Mouse (Mus musculus) midbrain, embryonic 10.5 days (tissue): ENCODE data around the gene Syne2. TPM values are rescaled to one million over a fixed set of nuclear protein-coding genes. Genes with fewer than 3 reads are reported as not detected.

Source experiments
- DNase-seq: peaks from one replicate; pipeline ENCODE4 v3.0.0-alpha.2; 2017; ENCODE audit warnings: low spot score
- H3K27ac ChIP-seq: fragments of 300-500 bp; sonication (generic); replicated peaks from 2 replicates; pipeline ENCODE4 v1.5.1; 2016; ENCODE audit warnings: mild to moderate bottlenecking
- H3K27me3 ChIP-seq: fragments of 300-500 bp; sonication (generic); 2 replicates; pipeline ENCODE4 v1.6.1; 2016; ENCODE audit warnings: low read depth, mild to moderate bottlenecking; ENCODE audit not compliant: poor library complexity, severe bottlenecking
- H3K36me3 ChIP-seq: fragments of 300-500 bp; sonication (generic); 2 replicates; pipeline ENCODE4 v1.6.1; 2016; ENCODE audit warnings: mild to moderate bottlenecking, moderate library complexity
- H3K4me1 ChIP-seq: fragments of 300-500 bp; sonication (generic); 2 replicates; pipeline ENCODE4 v1.6.1; 2016
- H3K4me3 ChIP-seq: fragments of 300-500 bp; sonication (generic); 2 replicates; pipeline ENCODE4 v1.5.1; 2016; ENCODE audit warnings: mild to moderate bottlenecking, moderate library complexity
- H3K9me3 ChIP-seq: fragments of 300-500 bp; sonication (generic); replicated peaks from 2 replicates; pipeline ENCODE4 v1.6.1; 2016; ENCODE audit warnings: mild to moderate bottlenecking
- WGBS: fragments of 180-500 bp; shearing (Covaris S2); methylation state at CpG from one replicate; pipeline ENCODE4 v1.1.7; 2016; 5-methylcytosine and 5-hydroxymethylcytosine counted together
- polyA plus RNA-seq: library from polyadenylated mRNA; unstranded; fragments of >200 nt; fragmentation: Nextera tagmentation; extraction: Ambion mirVana; gene quantifications from 2 replicates; pipeline ENCODE4 v1.2.1, GENCODE M21; 2016

Syne2 gene
- polyA plus RNA-seq, 1 experiment from 2014 or later = 93.1 TPM

- Histone ChIP-seq H3K4me3 (no peak overlapping the region), H3K9me3 (no peaks in the 10 kb centered on the region), H3K27ac (no peak overlapping the region), H3K27me3 (no peaks in the 10 kb centered on the region), H3K36me3 (peaks cover 14% of the 10 kb centered on the region), H3K4me1 (peaks cover 20% of the 10 kb centered on the region)
- WGBS = 92% methylated on average over 9 of the region's 9 CpGs
- no peak for DNase-seq
Observed at GRCm38 (mm10) chr12:75855621-75856020, 37.7 kb downstream of the Syne2 start.

- H3K36me3 ChIP-seq = peaks cover 14% of the 10 kb centered on the region
- 78% methylated on average over 14 of the region's 14 CpGs for WGBS
- peaks cover 20% of the 10 kb centered on the region for H3K4me1 ChIP-seq
- H3K4me3 ChIP-seq = no peak overlapping the region
- H3K27me3 ChIP-seq = no peaks in the 10 kb centered on the region
- no peaks in the 10 kb centered on the region for H3K9me3 ChIP-seq
- no peak overlapping the region for H3K27ac ChIP-seq
- no peak for DNase-seq
Observed at GRCm38 (mm10) chr12:75856096-75856868, 38.3 kb downstream of the Syne2 start.

- Histone ChIP-seq H3K4me3 (no peak overlapping the region), H3K9me3 (no peaks in the 10 kb centered on the region), H3K36me3 (peaks cover 12% of the 10 kb centered on the region), H3K27me3 (no peaks in the 10 kb centered on the region), H3K4me1 (peaks cover 13% of the 10 kb centered on the region), H3K27ac (no peak overlapping the region)
- 94% methylated on average over 11 of the region's 11 CpGs for WGBS
- no peak for DNase-seq
Observed at GRCm38 (mm10) chr12:75859936-75860335, 42.0 kb downstream of the Syne2 start.

- WGBS = 88% methylated on average over 6 of the region's 6 CpGs
- H3K27me3 ChIP-seq = no peaks in the 10 kb centered on the region
- peaks cover 6% of the 10 kb centered on the region; the same call in 1 of the 2 replicates for H3K36me3 ChIP-seq
- H3K9me3 ChIP-seq = no peaks in the 10 kb centered on the region
- no peak overlapping the region for H3K27ac ChIP-seq
- DNase-seq = no peak
- no peak overlapping the region for H3K4me3 ChIP-seq
- H3K4me1 ChIP-seq = peaks cover 7% of the 10 kb centered on the region; the same call in 1 of the 2 replicates
Observed at GRCm38 (mm10) chr12:75860843-75861242, 42.9 kb downstream of the Syne2 start.

- WGBS = 93% methylated on average over 2 of the region's 2 CpGs
- no peak for DNase-seq
Observed at GRCm38 (mm10) chr12:75865166-75865565, 47.2 kb downstream of the Syne2 start.

GRCm38 (mm10) chr12:75866419-75867373 lies 48.8 kb downstream of the Syne2 start:
- H3K4me3 ChIP-seq = no peak overlapping the region
- 90% methylated on average over 17 of the region's 17 CpGs for WGBS
- no peak for DNase-seq
- H3K4me1 ChIP-seq = peaks cover 16% of the 10 kb centered on the region
- no peaks in the 10 kb centered on the region for H3K36me3 ChIP-seq
- no peaks in the 10 kb centered on the region for H3K9me3 ChIP-seq
- H3K27me3 ChIP-seq = no peaks in the 10 kb centered on the region
- no peak overlapping the region for H3K27ac ChIP-seq

More at GRCm38 (mm10) chr12:75865166-75865565, 47.2 kb downstream of the Syne2 start:
- H3K36me3 ChIP-seq = no peaks in the 10 kb centered on the region
- H3K4me1 ChIP-seq = peaks cover 16% of the 10 kb centered on the region
- no peak overlapping the region for H3K4me3 ChIP-seq
- H3K9me3 ChIP-seq = no peaks in the 10 kb centered on the region
- H3K27ac ChIP-seq = no peak overlapping the region
- no peaks in the 10 kb centered on the region for H3K27me3 ChIP-seq

- Histone ChIP-seq H3K36me3 (peaks cover 10% of the 10 kb centered on the region; the same call in 1 of the 2 replicates), H3K4me1 (peaks cover 37% of the 10 kb centered on the region), H3K27me3 (no peaks in the 10 kb centered on the region), H3K27ac (peak overlapping the region; percentile 84), H3K4me3 (peak overlapping the region; percentile 38), H3K9me3 (no peaks in the 10 kb centered on the region; the same call in 1 of the 2 replicates)
- WGBS = 27% methylated on average over 9 of the region's 9 CpGs
- peak; percentile 44 for DNase-seq
Observed at GRCm38 (mm10) chr12:75873546-75874235, 55.8 kb downstream of the Syne2 start.

- Histone ChIP-seq H3K27me3 (no peaks in the 10 kb centered on the region), H3K9me3 (no peaks in the 10 kb centered on the region; the same call in 1 of the 2 replicates), H3K27ac (peak overlapping the region; percentile 84), H3K4me3 (peak overlapping the region; percentile 38), H3K4me1 (peaks cover 29% of the 10 kb centered on the region), H3K36me3 (peaks cover 16% of the 10 kb centered on the region)
- 24% methylated on average over 12 of the region's 12 CpGs for WGBS
- peak; percentile 20 for DNase-seq
Observed at GRCm38 (mm10) chr12:75874287-75874994, 56.5 kb downstream of the Syne2 start.

GRCm38 (mm10) chr12:75879636-75880317 lies 61.8 kb downstream of the Syne2 start:
- Histone ChIP-seq H3K9me3 (no peaks in the 10 kb centered on the region; the same call in 1 of the 2 replicates), H3K4me3 (no peak overlapping the region), H3K27me3 (no peaks in the 10 kb centered on the region), H3K4me1 (peaks cover 5% of the 10 kb centered on the region), H3K27ac (no peak overlapping the region), H3K36me3 (peaks cover 58% of the 10 kb centered on the region)
- 88% methylated on average over 12 of the region's 12 CpGs for WGBS
- DNase-seq = no peak

- peaks cover 64% of the 10 kb centered on the region for H3K36me3 ChIP-seq
- no peak for DNase-seq
- H3K4me1 ChIP-seq = no peaks in the 10 kb centered on the region
- H3K4me3 ChIP-seq = no peak overlapping the region
- H3K27ac ChIP-seq = no peak overlapping the region
- H3K9me3 ChIP-seq = no peaks in the 10 kb centered on the region; the same call in 1 of the 2 replicates
- no peaks in the 10 kb centered on the region for H3K27me3 ChIP-seq
- 68% methylated on average over 4 of the region's 4 CpGs for WGBS
Observed at GRCm38 (mm10) chr12:75881554-75881953, 63.6 kb downstream of the Syne2 start.

GRCm38 (mm10) chr12:75886161-75886560 lies 68.2 kb downstream of the Syne2 start:
- H3K9me3 ChIP-seq = no peaks in the 10 kb centered on the region
- peaks cover 84% of the 10 kb centered on the region for H3K36me3 ChIP-seq
- DNase-seq = no peak
- H3K27me3 ChIP-seq = no peaks in the 10 kb centered on the region
- WGBS = 85% methylated on average over 7 of the region's 7 CpGs
- no peaks in the 10 kb centered on the region for H3K4me1 ChIP-seq
- H3K4me3 ChIP-seq = no peak overlapping the region
- no peak overlapping the region for H3K27ac ChIP-seq
